Mouse (Mus musculus): ENCODE measurements around the gene Atg13. TPM values are rescaled to one million over a fixed set of nuclear protein-coding genes. Genes with fewer than 3 reads are reported as not detected.

The Atg13 gene
- polyA plus RNA-seq, 1 experiment = 114 TPM

Other genes starting within 250 kb of the Atg13 start
- 59.8 and 69.1 TPM in 2 replicates for gene Ckap5, start 183.8 kb downstream of the Atg13 start, polyA plus RNA-seq (2012; rRNA removed)
- gene F2, start 74.2 kb downstream of the Atg13 start, polyA plus RNA-seq (2012; rRNA removed) = 0.08 and 0.12 TPM in 2 replicates
- 14.9 and 15.3 TPM in 2 replicates for gene Zfp408, start 60.8 kb downstream of the Atg13 start, polyA plus RNA-seq (2012; rRNA removed)
- 71.1 and 73.6 TPM in 2 replicates for gene Arhgap1, start 60.7 kb downstream of the Atg13 start, polyA plus RNA-seq (2012; rRNA removed)
- 4.1 and 4.6 TPM in 2 replicates for gene Harbi1, start 276 bp upstream of the Atg13 start, polyA plus RNA-seq (2012; rRNA removed)
- gene Ambra1, start 19.6 kb upstream of the Atg13 start, polyA plus RNA-seq (2012; rRNA removed) = 37.2 and 39.1 TPM in 2 replicates
- gene Chrm4, start 216.7 kb upstream of the Atg13 start, polyA plus RNA-seq (2012; rRNA removed) = 36.1 and 39.2 TPM in 2 replicates
- 53.6 and 61.5 TPM in 2 replicates for gene Mdk, start 221.7 kb upstream of the Atg13 start, polyA plus RNA-seq (2012; rRNA removed)
- 0.04 and 0.12 TPM in 2 replicates for gene Gm9821, start 235.1 kb upstream of the Atg13 start, polyA plus RNA-seq (2012; rRNA removed)

Data from frontal cortex, adult 2 months (tissue).